Mouse (Mus musculus): ENCODE results near the gene Dennd2a.

DNA sequence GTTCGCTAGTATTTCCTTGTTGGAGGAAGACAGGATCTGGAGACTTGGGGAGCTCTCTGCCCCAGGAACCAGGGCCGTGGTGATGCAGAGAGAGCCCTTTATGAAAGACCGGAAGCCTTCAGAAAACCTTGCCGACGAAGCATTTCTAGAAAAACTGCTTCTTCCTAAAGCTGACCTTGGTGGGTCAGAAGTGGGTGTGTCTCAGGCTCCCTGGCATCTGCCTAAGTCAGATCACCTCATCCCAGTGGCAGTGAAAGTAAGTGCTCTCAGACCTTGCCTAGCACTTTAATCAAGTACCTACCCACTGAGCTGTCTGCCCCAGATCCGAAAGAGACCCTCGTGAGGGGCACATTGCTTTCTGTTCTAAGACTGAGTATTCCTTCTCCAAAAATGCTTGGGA, 17.3 kb upstream of the Dennd2a start:
- TF ChIP-seq MAFK (IDR thresholded peaks at IDR 0.05; ENCODE audit: insufficient read depth, low read depth, low read length) (no peak), ZC3H11A (IDR thresholded peaks at IDR 0.05; ENCODE audit: borderline replicate concordance, low read depth, low read length) (no peak), HCFC1 (IDR thresholded peaks at IDR 0.05; ENCODE audit: borderline replicate concordance, insufficient read depth, low read length) (no peak), CHD2 (IDR thresholded peaks at IDR 0.05; ENCODE audit: low read depth, low read length) (no peak), ZNF384 (IDR thresholded peaks at IDR 0.05; ENCODE audit: low read depth, low read length) (no peak)
